7 mouse cellular contexts compared by ENCODE assay signal in genomic region chr12:100199891-100200644, GRCm38 (mm10). TPM values are rescaled to one million over a fixed set of nuclear protein-coding genes. Genes with fewer than 3 reads are reported as not detected.
DNase-seq lines count a peak whose midpoint lies in the region; ATAC-seq and TF ChIP-seq lines count a peak whose summit lies in the region.

No protein-coding gene starts in this region.

- H3K27me3 ChIP-seq in limb, embryonic 10.5 days (ENCODE audit: low read depth, poor library complexity, severe bottlenecking), result no peaks in the 10 kb centered on the region
- no peaks in the 10 kb centered on the region for H3K27me3 ChIP-seq in midbrain, embryonic 11.5 days (ENCODE audit: control insufficient read depth, insufficient read depth, low read length)
- H3K27me3 ChIP-seq in small intestine, adult 2 months (ENCODE audit: control insufficient read depth, insufficient read depth, low read length), result no peaks in the 10 kb centered on the region

- H3K36me3 ChIP-seq in limb, embryonic 10.5 days, result peaks cover 32% of the 10 kb centered on the region
- peaks cover 11% of the 10 kb centered on the region; the same call in 1 of the 2 replicates for H3K36me3 ChIP-seq in midbrain, embryonic 11.5 days (ENCODE audit: control insufficient read depth, insufficient read depth, low read length)
- H3K36me3 ChIP-seq in small intestine, adult 2 months (ENCODE audit: control insufficient read depth, insufficient read depth, low read length), result peaks cover 31% of the 10 kb centered on the region

- TF ChIP-seq POLR2A in small intestine, adult 2 months (IDR thresholded peaks at IDR 0.05; ENCODE audit: low read depth, low read length), result no peak

- H3K27ac ChIP-seq in limb, embryonic 10.5 days, result peak overlapping the region; percentile 93
- peak overlapping the region; percentile 45 for H3K27ac ChIP-seq in midbrain, embryonic 11.5 days (ENCODE audit: low read depth, low read length)
- peak overlapping the region; percentile 95 for H3K27ac ChIP-seq in small intestine, adult 2 months (ENCODE audit: insufficient read depth, low read depth, low read length)

- H3K9ac ChIP-seq in midbrain, embryonic 11.5 days (ENCODE audit: low read length), result peak overlapping the region; percentile 95

- TF ChIP-seq CTCF in small intestine, adult 2 months (IDR thresholded peaks at IDR 0.05; ENCODE audit: extremely low read depth, insufficient read length, insufficient replicate concordance, low read depth, low read length), result no peak

- ATAC-seq in common myeloid progenitor, adult 5-6 weeks (replicated peaks; ENCODE audit: low read depth, poor library complexity, severe bottlenecking), result peak; percentile 15; the same call in 1 of the 2 replicates
- ATAC-seq in inflammation-experienced regulatory T-cells, adult 6 months, result peak; percentile 35
- peak; percentile 73 for ATAC-seq in midbrain, embryonic 11.5 days (ENCODE audit: low FRiP score)

- H3K4me2 ChIP-seq in midbrain, embryonic 11.5 days, result peak overlapping the region; percentile 93

- H3K4me3 ChIP-seq in limb, embryonic 10.5 days, result peak overlapping the region; percentile 97
- H3K4me3 ChIP-seq in midbrain, embryonic 11.5 days (ENCODE audit: low read depth, low read length), result peak overlapping the region; percentile 99
- peak overlapping the region; percentile 93 for H3K4me3 ChIP-seq in small intestine, adult 2 months (ENCODE audit: low read depth, low read length)

- WGBS in limb, embryonic 10.5 days, result under 1% methylated on average over 78 of the region's 86 CpGs
- under 1% methylated on average over 66 of the region's 86 CpGs for WGBS in midbrain, embryonic 11.5 days
- under 1% methylated on average over 81 of the region's 86 CpGs for WGBS in small intestine, adult 2 months

- peaks cover 36% of the 10 kb centered on the region for H3K4me1 ChIP-seq in limb, embryonic 10.5 days
- peaks cover 10% of the 10 kb centered on the region for H3K4me1 ChIP-seq in midbrain, embryonic 11.5 days (ENCODE audit: control insufficient read depth, insufficient read depth, low read length)
- peaks cover 4% of the 10 kb centered on the region; the same call in 1 of the 2 replicates for H3K4me1 ChIP-seq in small intestine, adult 2 months (ENCODE audit: control insufficient read depth, insufficient read depth, insufficient read length, low read length)

- peak; percentile 71 to 77 for DNase-seq in adrenal gland, adult 18-20 months (ENCODE audit: low spot score in 2 of 2)
- DNase-seq in gastrocnemius, postnatal 25 days, result peak; percentile 77
- peak; percentile 79 for DNase-seq in limb, embryonic 10.5 days (ENCODE audit: low spot score)
- DNase-seq in midbrain, embryonic 11.5 days (ENCODE audit: low spot score, missing footprints), result peak; percentile 93

- no peaks in the 10 kb centered on the region for H3K9me3 ChIP-seq in limb, embryonic 10.5 days (replicated peaks)
- no peaks in the 10 kb centered on the region for H3K9me3 ChIP-seq in midbrain, embryonic 11.5 days (ENCODE audit: control insufficient read depth, low read length)

RNA-seq across cellular contexts. Expression of gene Calm1, which starts 0.8 kb away (rescaled TPM):
- total RNA-seq in adrenal gland, adult 18-20 months (2021), result 100 to 1,000 TPM; 397 to 428 TPM
- 609 and 643 TPM in 2 replicates for total RNA-seq in common myeloid progenitor, adult 5-6 weeks (2017)
- 100 to 1,000 TPM; 351 to 515 TPM for total RNA-seq in gastrocnemius, postnatal 25 days (2021)
- 1,000 to 10,000 TPM; 1,310 to 3,387 (median 2,012) TPM for polyA plus RNA-seq in inflammation-experienced regulatory T-cells, adult 6 months (2017; shearing (Covaris generic))
- 1,121 and 1,290 TPM in 2 replicates for polyA plus RNA-seq in limb, embryonic 10.5 days (2016; fragmentation: Nextera tagmentation; extraction: Ambion mirVana)
- polyA plus RNA-seq in midbrain, embryonic 11.5 days (2014; fragmentation: Nextera tagmentation; extraction: Ambion mirVana), result 1,565 and 1,591 TPM in 2 replicates
- polyA plus RNA-seq in small intestine, adult 2 months (2012; rRNA removed), result 630 and 1,469 TPM in 2 replicates

RNA-seq across cellular contexts. Expression of gene Nrde2, which starts 40.6 kb away (rescaled TPM):
- total RNA-seq in adrenal gland, adult 18-20 months (2021), result 10 to 100 TPM in 1 of 2 experiments, 1 to 10 TPM in 1; 8.9 to 14.8 TPM
- 35.2 and 39.8 TPM in 2 replicates for total RNA-seq in common myeloid progenitor, adult 5-6 weeks (2017)
- 1 to 10 TPM; 5.7 to 6.5 TPM for total RNA-seq in gastrocnemius, postnatal 25 days (2021)
- 10 to 100 TPM; 10.8 to 17.9 (median 15.0) TPM for polyA plus RNA-seq in inflammation-experienced regulatory T-cells, adult 6 months (2017; shearing (Covaris generic))
- polyA plus RNA-seq in limb, embryonic 10.5 days (2016; fragmentation: Nextera tagmentation; extraction: Ambion mirVana), result 15.5 and 16.3 TPM in 2 replicates
- 11.6 and 13.5 TPM in 2 replicates for polyA plus RNA-seq in midbrain, embryonic 11.5 days (2014; fragmentation: Nextera tagmentation; extraction: Ambion mirVana)
- polyA plus RNA-seq in small intestine, adult 2 months (2012; rRNA removed), result 2.0 and 5.4 TPM in 2 replicates

Comparison
In these comparisons a context has a peak if more than half of its experiments do, and no peak if none do; other contexts are left out.
1. Peak in every context shown above with its lines: DNase-seq, ATAC-seq, H3K4me3 ChIP-seq and H3K27ac ChIP-seq.
2. ATAC-seq: peak in every context shown above with its lines; median percentile 73 in midbrain, embryonic 11.5 days; 35 in inflammation-experienced regulatory T-cells, adult 6 months; 15 in common myeloid progenitor, adult 5-6 weeks.
3. H3K27ac ChIP-seq: peak in every context shown above with its lines; median percentile 95 in small intestine, adult 2 months; 93 in limb, embryonic 10.5 days; 45 in midbrain, embryonic 11.5 days.